Mouse (Mus musculus): Measurements from ENCODE around the gene Thtpa.
A peak's percentile ranks its signal among the peaks of the same experiment; 100 is the strongest.

DNA sequence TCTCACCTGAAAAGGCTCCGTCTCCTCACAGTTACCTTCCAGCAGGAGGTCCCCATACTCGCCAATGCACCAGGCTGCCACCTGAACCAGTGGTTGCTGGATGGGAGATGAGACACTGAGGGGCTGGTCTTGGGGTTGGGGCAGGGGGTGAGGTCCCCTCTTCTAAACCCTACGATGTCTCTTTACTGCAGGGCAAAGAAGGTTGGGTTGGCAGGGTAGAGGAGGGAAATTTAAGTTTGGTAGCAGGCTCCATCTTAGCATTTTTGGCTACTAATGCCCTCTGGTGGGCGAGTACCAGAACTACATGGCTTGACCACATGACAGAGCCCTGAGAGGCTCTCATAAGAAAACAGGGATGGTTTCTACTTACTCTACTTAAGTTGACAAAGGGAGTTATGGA lies 7.0 kb downstream of the Thtpa start:
- peak; percentile 81 for TF ChIP-seq CTCF (IDR thresholded peaks at IDR 0.05; ENCODE audit: borderline replicate concordance, insufficient read depth, low read depth, low read length)
- no peak for TF ChIP-seq POLR2A (IDR thresholded peaks at IDR 0.05; ENCODE audit: borderline replicate concordance, insufficient read depth, low read length)
